Mouse (Mus musculus): ENCODE measurements around the gene Sh3gl1. TPM values are rescaled to one million over a fixed set of nuclear protein-coding genes. Genes with fewer than 3 reads are reported as not detected.

Sh3gl1 gene
- 100 to 1,000 TPM; 125 to 126 TPM for total RNA-seq (2023)

GRCm38 (mm10) chr17:56036176-56036900 is at the start of gene Sh3gl1:
Gene Sh3gl1, minus strand, starts transcription at chr17:56036635.

GRCm38 (mm10) chr17:56078880-56079795 is 42.7 kb upstream of the Sh3gl1 start, which contains the start of gene Hdgfl2:
Gene Hdgfl2, plus strand, starts transcription at chr17:56079634.

GRCm38 (mm10) chr17:56074827-56075208 is 38.4 kb upstream of the Sh3gl1 start, which contains the start of gene Ubxn6:
Gene Ubxn6, minus strand, starts transcription at chr17:56075028.

GRCm38 (mm10) chr17:56040030-56040856 is 3.8 kb upstream of the Sh3gl1 start, which contains the start of gene Chaf1a:
Gene Chaf1a, plus strand, starts transcription at chr17:56040439.

GRCm38 (mm10) chr17:56005415-56006061 is 30.9 kb downstream of the Sh3gl1 start, which contains the start of the genes Stap2 and Mpnd:
Gene Stap2, minus strand, starts transcription at chr17:56005584.
Gene Mpnd, plus strand, starts transcription at chr17:56005711.

GRCm38 (mm10) chr17:55986030-55986961 is 50.1 kb downstream of the Sh3gl1 start, which contains the start of gene Fsd1:
Gene Fsd1, plus strand, starts transcription at chr17:55986509.

GRCm38 (mm10) chr17:55969966-55970891 is 66.2 kb downstream of the Sh3gl1 start, which contains the start of gene Shd:
Gene Shd, plus strand, starts transcription at chr17:55970467.

Other genes starting within 250 kb of the Sh3gl1 start
- 10 to 100 TPM; 11.9 to 12.2 TPM for gene Zfp119a, start 157.7 kb downstream of the Sh3gl1 start, total RNA-seq (2023)
- gene Zfp959, start 144.5 kb downstream of the Sh3gl1 start, total RNA-seq (2023): 10 to 100 TPM; 21.4 to 32.0 TPM
- 1 to 10 TPM; 3.5 to 4.7 TPM for gene Zfp119b, start 87.1 kb downstream of the Sh3gl1 start, total RNA-seq (2023)
- gene Ebi3, start 84.0 kb downstream of the Sh3gl1 start, total RNA-seq (2023): 1 to 10 TPM; 1.0 to 1.3 TPM
- gene Yju2, start 77.5 kb downstream of the Sh3gl1 start, total RNA-seq (2023): 10 to 100 TPM; 51.6 to 63.7 TPM
- gene Shd, start 66.2 kb downstream of the Sh3gl1 start, total RNA-seq (2023): 1 to 10 TPM; 6.4 to 7.9 TPM
- gene Fsd1, start 50.1 kb downstream of the Sh3gl1 start, total RNA-seq (2023): not detected
- 1 to 10 TPM in 1 of 2 experiments, under 1 TPM in 1; 0.84 to 2.4 TPM for gene Stap2, start 31.1 kb downstream of the Sh3gl1 start, total RNA-seq (2023)
- gene Mpnd, start 30.9 kb downstream of the Sh3gl1 start, total RNA-seq (2023): 10 to 100 TPM; 66.1 to 69.1 TPM
- 1 to 10 TPM; 3.4 to 5.1 TPM for gene Chaf1a, start 3.8 kb upstream of the Sh3gl1 start, total RNA-seq (2023)
- gene Ubxn6, start 38.4 kb upstream of the Sh3gl1 start, total RNA-seq (2023): 10 to 100 TPM; 66.9 to 74.8 TPM
- gene Hdgfl2, start 43.0 kb upstream of the Sh3gl1 start, total RNA-seq (2023): 100 to 1,000 TPM; 103 to 106 TPM
- not detected for gene Plin4, start 73.2 kb upstream of the Sh3gl1 start, total RNA-seq (2023)
- not detected for gene Plin5, start 81.0 kb upstream of the Sh3gl1 start, total RNA-seq (2023)
- not detected for gene Lrg1, start 85.4 kb upstream of the Sh3gl1 start, total RNA-seq (2023)
- not detected for gene Sema6b, start 103.7 kb upstream of the Sh3gl1 start, total RNA-seq (2023)
- gene Tnfaip8l1, start 125.8 kb upstream of the Sh3gl1 start, total RNA-seq (2023): 10 to 100 TPM; 13.1 to 14.9 TPM
- gene Mydgf, start 147.3 kb upstream of the Sh3gl1 start, total RNA-seq (2023): 10 to 100 TPM; 51.6 to 52.0 TPM
- gene Dpp9, start 182.3 kb upstream of the Sh3gl1 start, total RNA-seq (2023): 10 to 100 TPM; 50.3 to 51.5 TPM
- 10 to 100 TPM; 27.4 to 27.7 TPM for gene Fem1a, start 220.2 kb upstream of the Sh3gl1 start, total RNA-seq (2023)
- gene Ticam1, start 240.2 kb upstream of the Sh3gl1 start, total RNA-seq (2023): 10 to 100 TPM; 12.2 to 13.1 TPM

Data from T-cell, adult 66 days (primary cell).